Mouse (Mus musculus): ENCODE results near the gene Xpo6. TPM values are rescaled to one million over a fixed set of nuclear protein-coding genes. Genes with fewer than 3 reads are reported as not detected.

Gene Xpo6
- total RNA-seq, 2 experiments from 2014 or later: 21.9 to 66.2 TPM

- peak; percentile 46 for ATAC-seq (replicated peaks; ENCODE audit: low FRiP score, poor library complexity, severe bottlenecking)
Measured at GRCm38 (mm10) chr7:126199691-126200102, 604 bp downstream of the Xpo6 start.

DNA sequence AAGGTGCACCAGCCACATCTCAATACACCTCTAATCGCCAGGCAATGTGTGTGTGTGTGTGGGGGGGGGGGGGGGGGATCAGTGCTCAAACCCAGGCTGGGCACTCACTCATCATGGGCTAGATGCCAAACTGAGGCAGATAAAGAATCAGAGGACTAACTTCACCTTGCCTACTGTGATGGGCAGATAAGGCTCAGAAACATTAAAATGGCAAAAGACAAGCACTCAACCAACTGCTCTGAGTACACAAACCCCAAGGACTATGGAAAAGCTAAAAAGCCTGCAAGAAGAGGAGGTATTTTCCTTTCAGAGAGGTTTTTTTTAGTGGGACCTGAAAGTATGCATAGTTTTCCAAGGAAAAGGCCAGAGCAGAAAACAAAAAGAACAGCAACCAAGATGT is 1.4 kb downstream of the Xpo6 start:
- no peak for ATAC-seq (replicated peaks; ENCODE audit: low FRiP score, poor library complexity, severe bottlenecking)

GRCm38 (mm10) chr7:126194175-126194574 is 6.1 kb downstream of the Xpo6 start:
- ATAC-seq (replicated peaks; ENCODE audit: low FRiP score, poor library complexity, severe bottlenecking): no peak

DNA sequence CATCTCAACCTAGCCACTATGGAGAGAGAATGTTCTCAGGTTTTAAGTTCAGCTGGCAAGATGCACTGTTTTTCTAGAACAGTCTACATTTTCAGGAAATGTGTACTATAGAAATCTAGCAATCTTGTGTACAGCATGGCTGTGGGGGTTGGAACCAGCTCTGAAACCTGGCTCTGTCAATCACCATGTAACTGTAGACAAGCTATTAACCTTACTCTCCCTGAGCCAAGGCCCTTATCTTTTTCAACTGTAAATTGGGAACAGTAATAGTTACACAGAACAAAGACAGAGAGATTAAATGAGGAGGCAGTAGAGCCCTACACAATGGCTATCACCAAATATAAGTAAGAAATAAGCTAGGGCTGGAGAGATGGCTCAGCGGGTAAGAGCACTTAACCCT is 8.8 kb downstream of the Xpo6 start:
- no peak for ATAC-seq (replicated peaks; ENCODE audit: low FRiP score, poor library complexity, severe bottlenecking)

GRCm38 (mm10) chr7:126189517-126189916 is 10.8 kb downstream of the Xpo6 start:
- ATAC-seq (replicated peaks; ENCODE audit: low FRiP score, poor library complexity, severe bottlenecking): no peak

- no peak for ATAC-seq (replicated peaks; ENCODE audit: low FRiP score, poor library complexity, severe bottlenecking)
Measured at GRCm38 (mm10) chr7:126185999-126186398, 14.3 kb downstream of the Xpo6 start.

- peak; percentile 43; the same call in 1 of the 2 replicates for ATAC-seq (replicated peaks; ENCODE audit: low FRiP score, poor library complexity, severe bottlenecking)
Measured at GRCm38 (mm10) chr7:126183583-126183982, 16.7 kb downstream of the Xpo6 start.

DNA sequence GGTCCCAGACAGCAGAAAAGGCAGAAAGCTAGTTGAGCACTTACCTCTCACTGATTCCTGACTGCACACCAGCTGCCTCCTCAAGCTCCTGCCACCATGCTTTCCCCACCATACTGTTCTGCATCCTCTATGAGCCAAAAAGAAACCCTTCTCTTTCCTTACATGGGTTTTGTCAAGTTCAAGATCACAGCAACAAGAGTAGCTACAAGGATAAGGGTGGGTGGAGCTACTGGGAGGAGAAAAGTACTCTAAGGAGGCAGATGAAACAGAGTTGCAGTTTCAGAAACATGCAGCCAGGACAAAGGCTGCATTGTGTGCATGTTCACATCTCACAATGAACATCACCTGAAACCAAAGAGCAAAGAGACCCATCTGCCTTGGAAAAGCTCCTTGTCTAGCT is 18.8 kb downstream of the Xpo6 start:
- no peak for ATAC-seq (replicated peaks; ENCODE audit: low FRiP score, poor library complexity, severe bottlenecking)

- no peak for ATAC-seq (replicated peaks; ENCODE audit: low FRiP score, poor library complexity, severe bottlenecking)
Measured at GRCm38 (mm10) chr7:126180956-126181355, 19.3 kb downstream of the Xpo6 start.

DNA sequence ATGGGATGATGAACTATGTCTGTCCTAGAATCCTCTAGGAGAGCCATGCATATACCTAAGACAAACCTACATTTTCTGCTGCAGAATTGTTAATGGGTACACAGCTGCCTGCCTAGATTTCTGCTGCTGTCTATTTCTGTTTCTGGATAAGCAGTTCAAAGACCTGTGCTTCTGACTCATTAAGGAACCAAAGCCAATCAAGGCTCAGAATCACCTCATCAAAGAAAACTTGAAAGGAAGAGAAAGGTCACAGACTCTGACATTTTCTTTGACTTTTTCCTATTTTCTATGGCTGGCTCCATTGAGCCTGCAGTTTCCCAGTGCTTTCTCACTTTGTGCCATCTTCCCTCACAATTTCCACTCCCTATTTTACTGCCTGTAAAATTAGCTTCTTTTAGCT is 21.5 kb downstream of the Xpo6 start:
- no peak for ATAC-seq (replicated peaks; ENCODE audit: low FRiP score, poor library complexity, severe bottlenecking)

- ATAC-seq (replicated peaks; ENCODE audit: low FRiP score, poor library complexity, severe bottlenecking): no peak
Measured at GRCm38 (mm10) chr7:126175999-126176398, 24.3 kb downstream of the Xpo6 start.

GRCm38 (mm10) chr7:126175456-126175855 is 24.8 kb downstream of the Xpo6 start:
- no peak for ATAC-seq (replicated peaks; ENCODE audit: low FRiP score, poor library complexity, severe bottlenecking)

DNA sequence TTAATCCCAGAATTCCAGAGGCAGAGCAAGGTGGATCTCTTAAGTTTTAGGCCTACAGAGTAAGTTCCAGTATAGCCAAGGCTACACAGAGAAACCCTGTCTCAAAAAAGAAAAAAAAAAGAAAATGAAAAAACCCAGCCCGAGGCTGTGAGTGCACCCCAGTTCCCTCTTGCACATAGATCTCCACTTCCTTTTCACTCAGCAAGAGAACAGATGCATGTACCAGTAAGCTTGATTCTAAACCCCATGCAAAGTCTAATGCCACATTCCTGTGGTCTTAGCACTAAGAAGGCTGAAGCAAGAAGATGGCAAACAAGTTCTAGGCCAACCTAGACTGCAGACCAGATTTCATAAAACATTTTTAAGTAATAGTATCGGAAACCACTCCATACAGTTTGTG is 25.4 kb downstream of the Xpo6 start:
- no peak for ATAC-seq (replicated peaks; ENCODE audit: low FRiP score, poor library complexity, severe bottlenecking)

GRCm38 (mm10) chr7:126172001-126172400 is 28.3 kb downstream of the Xpo6 start:
- no peak for ATAC-seq (replicated peaks; ENCODE audit: low FRiP score, poor library complexity, severe bottlenecking)

DNA sequence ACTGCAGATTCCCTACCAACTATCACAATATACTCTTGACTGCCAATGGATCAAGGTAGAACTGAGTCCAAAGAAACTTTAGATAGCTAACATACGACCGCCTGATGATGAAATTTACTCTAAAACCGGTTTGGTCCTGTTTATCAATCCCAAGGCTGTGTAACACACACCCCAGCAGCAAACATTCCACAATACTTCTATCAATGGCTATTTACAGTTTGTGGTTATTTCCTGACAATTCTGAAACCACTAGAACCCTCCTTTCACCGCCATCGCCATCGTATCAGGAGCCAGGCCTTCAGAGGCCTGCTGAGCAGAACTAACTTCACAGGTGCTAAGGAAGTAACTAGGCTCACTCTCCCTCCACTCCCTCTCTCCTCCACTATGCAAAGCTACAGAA is 31.7 kb downstream of the Xpo6 start:
- ATAC-seq (replicated peaks; ENCODE audit: low FRiP score, poor library complexity, severe bottlenecking): no peak

DNA sequence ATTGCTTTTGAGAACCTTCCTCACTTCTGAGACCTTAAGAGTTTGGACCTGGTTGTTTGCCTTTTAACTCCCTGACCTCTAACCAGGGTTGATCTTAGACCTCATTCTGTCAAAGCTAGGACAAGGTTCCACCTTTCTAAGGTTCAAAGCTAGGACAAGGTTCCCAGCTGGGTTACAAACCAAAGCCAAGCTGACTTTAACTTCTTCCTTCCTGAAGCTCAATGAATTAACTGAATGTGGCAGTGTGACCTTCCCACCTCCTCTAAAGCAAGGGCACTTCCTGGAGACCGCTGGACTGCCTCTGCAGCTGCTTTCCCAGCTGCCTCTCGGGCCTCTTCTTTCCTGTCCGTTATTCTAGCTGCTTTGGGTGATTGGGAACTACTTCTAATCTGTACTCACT is 32.9 kb downstream of the Xpo6 start:
- ATAC-seq (replicated peaks; ENCODE audit: low FRiP score, poor library complexity, severe bottlenecking): no peak

DNA sequence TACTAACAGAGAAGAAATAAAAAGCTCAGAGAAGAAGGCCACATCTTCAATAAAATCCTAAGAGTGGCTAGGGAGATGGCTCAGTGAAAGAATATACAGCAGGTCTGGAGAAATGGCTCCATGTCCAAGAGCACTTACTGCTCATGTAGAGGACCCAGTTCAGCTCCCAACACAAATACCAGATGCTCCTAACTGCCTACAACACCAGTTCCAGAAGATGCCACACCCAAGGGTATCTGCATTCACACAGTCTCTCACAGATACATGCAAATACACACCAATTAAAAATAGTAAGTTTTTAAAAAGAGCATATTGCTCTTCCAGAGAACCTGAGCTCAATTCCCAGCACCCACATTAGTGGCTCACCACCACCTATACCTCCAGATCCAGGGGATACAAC is 33.7 kb downstream of the Xpo6 start:
- 0 out of 2 replicates have a peak, but pooled peaks have one; percentile 54 for ATAC-seq (replicated peaks; ENCODE audit: low FRiP score, poor library complexity, severe bottlenecking)

- ATAC-seq (replicated peaks; ENCODE audit: low FRiP score, poor library complexity, severe bottlenecking): no peak
Measured at GRCm38 (mm10) chr7:126158238-126158637, 42.1 kb downstream of the Xpo6 start.

DNA sequence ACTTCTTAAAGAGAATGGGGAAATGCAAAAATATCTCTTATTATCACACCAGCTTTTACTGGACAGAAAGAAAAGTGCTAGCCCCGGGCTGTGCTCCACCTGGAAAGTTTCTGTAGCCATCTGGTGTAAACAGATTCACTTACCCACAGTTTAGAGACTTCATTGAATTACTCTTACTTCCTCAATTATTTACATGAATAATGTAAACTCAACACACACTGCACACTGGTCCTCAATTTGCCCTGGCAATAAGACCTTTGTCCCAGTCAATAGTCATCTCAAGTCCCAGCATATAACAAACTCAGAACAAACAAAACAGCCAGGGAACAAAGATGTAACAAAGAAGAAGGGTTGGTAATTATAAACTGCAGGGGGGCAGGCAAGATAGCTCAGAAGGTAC is 44.6 kb downstream of the Xpo6 start:
- ATAC-seq (replicated peaks; ENCODE audit: low FRiP score, poor library complexity, severe bottlenecking): no peak

- no peak for ATAC-seq (replicated peaks; ENCODE audit: low FRiP score, poor library complexity, severe bottlenecking)
Measured at GRCm38 (mm10) chr7:126154731-126155130, 45.6 kb downstream of the Xpo6 start.

DNA sequence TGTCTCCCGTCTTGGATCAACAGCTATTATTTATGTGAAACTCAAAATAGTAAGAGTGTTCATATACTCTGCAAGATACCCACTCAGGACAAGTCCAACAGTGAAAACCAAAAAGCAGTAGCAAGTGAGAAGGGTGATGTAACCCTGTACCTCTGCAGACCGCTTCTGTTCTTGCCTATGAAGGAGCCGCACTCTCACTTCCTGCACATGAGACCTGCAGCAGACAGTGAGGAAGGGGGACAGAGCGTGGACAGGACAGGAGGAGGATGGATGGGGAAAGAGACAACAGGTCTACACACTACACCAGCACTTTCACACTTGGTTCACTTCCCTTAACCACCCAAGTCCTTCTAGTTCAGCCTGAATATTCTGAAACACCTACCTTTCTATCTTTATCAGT is 48.0 kb downstream of the Xpo6 start:
- no peak for ATAC-seq (replicated peaks; ENCODE audit: low FRiP score, poor library complexity, severe bottlenecking)

DNA sequence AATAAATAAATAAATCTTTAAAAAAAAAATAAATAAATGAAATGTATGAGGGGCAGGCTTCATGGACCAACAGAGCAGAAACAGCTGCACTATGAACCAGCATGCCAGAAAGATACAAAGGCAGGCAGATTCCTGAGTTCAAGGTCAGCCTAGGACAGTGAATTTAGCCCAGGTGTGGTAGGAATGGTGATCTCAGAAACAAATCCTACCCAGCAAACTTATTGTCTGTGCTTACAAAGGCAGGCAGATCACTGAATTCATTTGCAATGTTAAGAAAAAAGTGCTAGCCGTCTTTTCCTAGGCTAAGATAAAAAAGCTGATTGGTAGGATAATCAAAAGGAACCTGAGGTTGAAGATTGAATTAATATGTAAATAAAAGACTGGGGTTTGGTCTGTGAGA is 54.1 kb downstream of the Xpo6 start:
- no peak for ATAC-seq (replicated peaks; ENCODE audit: low FRiP score, poor library complexity, severe bottlenecking)

- no peak for ATAC-seq (replicated peaks; ENCODE audit: low FRiP score, poor library complexity, severe bottlenecking)
Measured at GRCm38 (mm10) chr7:126144364-126144763, 55.9 kb downstream of the Xpo6 start.
